Mouse (Mus musculus): ENCODE data around the gene Ripply1. TPM values are rescaled to one million over a fixed set of nuclear protein-coding genes. Genes with fewer than 3 reads are reported as not detected.

The Ripply1 gene
- total RNA-seq (2014; fragmentation: Nextera tagmentation) (not detected in 2 replicates), total RNA-seq (2017) (not detected in 2 replicates)

DNA sequence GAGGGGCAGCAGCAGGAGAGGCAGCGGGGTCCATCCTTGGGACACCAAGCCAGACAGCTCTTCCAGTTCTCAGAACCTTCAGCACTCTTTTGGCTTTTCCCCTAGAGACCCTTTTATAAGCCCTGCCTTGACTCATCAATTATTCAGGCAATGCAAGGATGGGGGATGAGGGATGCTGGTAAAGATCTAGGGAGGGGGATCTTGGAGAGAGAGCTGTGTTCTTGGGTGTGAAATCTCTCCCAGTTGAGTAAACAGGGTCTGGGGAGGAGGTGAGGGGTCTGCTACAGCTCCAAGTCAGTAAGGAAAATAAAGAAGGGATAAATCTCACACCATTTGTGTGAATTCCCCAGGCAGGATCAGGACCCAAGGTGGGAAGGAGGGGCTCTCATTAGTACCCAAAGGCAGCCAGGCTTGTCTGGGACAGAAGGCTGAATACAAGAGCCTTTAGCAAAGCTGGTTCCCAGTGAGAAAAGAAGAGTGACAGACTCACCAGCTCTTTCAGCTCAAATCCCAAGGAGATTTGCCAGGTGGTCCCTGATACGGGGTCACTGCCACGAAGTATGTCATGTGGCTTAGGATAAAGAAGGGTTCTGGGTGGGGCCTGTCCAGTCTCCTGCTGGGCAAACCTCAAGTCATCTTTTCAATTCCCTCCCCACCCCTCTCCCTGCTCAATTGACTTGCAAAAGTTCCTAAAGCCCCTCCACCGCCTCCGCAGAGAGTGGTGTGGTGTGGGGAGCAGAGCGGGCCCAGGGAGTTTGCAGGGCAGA, at the start of gene Ripply1:
Gene Ripply1 (minus strand): TSS at position 76 of the 767 bp plus-strand sequence.
- no peak for ATAC-seq (replicated peaks; ENCODE audit: poor library complexity, severe bottlenecking)

DNA sequence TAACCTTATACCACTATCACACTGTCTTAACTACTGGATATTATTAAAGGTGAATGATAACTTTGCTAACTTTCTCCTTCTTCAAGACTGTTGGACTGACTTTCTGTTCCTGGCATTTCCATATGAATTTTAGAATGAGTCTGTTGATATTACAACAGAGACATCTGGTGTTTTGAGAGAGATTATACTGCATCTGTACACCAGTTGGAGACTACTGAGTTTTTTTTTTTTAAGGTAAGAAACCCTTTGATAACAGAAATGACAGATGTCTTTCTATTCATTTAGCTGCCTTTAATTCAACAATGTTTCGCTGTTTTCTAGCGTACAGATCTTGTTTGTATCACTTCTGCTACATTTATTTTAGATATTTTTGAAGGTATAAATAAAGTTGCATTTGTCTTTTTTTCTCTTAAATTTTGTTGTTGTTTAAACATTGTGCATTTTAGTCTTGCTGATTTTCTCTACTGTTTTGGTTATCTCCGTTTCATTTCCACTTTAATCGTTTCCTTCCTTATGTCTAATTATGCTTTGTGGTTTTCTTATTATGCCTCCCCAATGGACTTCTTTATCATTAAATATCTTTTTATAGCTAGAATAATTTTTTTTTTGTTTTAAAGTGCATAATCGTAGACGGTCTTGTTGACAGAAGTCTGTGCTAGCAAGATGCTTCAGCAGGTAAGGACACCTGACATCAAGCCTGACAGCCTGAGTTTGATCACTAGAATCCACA, 46.4 kb upstream of the Ripply1 start:
- ATAC-seq (replicated peaks; ENCODE audit: poor library complexity, severe bottlenecking) = no peak

DNA sequence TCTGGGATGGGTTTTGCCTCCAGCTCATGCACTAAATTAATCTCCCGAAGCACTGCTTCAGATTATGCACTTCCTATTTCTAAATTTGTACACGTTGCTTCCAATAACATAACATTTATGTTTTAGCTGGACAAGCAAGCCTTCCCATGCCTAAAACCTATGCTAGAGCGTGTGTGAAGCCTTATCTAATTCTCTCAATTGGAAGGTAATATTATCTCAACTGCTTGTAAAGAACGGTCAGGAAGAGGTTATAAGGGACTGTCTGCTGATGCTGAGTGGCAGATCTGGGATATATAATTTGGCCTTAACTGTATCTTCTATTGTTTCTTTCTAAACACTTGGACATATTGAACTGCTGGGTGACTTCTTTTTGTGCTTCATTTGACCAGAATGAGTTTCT, 44.8 kb upstream of the Ripply1 start:
- ATAC-seq (replicated peaks; ENCODE audit: poor library complexity, severe bottlenecking) = no peak

DNA sequence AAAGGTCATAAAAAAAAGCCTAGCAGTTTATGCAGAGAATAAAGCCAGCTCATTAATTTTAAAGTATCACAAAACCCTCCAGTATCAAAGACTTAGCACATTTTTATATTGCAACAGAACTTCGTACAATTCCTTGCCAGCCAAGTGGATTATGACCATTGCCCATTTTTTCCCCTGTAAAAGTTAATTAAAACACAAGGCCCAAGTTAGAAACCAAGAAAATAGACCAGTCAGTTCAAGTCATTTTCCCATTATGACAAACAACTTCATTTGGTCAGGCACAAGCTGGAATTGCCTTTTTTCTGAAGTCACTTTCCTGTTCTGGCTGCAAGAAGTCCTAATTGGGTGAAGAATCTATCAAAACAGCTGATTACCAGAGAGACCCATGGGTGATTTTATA, 43.2 kb upstream of the Ripply1 start:
- no peak for ATAC-seq (replicated peaks; ENCODE audit: poor library complexity, severe bottlenecking)

DNA sequence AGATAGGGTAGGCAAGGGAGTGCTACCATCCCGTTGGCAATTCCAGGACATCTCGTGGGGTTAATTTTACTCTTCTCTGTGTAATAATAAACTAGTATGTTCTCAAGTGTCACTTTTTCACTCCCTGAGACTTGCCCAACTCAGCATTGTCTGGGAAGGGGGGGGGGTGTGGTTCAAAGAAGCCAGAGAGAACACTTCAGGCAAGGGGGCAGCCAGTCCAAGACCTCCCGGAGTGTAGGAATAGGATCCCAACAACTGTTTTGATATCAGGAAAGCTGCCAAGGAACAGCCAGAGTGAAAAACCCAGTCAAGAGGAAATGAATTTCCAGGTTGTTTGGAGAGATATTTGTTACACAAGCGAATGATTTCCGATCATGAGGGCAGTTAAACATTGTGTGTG, 33.0 kb upstream of the Ripply1 start:
- ATAC-seq (replicated peaks; ENCODE audit: poor library complexity, severe bottlenecking) = no peak

DNA sequence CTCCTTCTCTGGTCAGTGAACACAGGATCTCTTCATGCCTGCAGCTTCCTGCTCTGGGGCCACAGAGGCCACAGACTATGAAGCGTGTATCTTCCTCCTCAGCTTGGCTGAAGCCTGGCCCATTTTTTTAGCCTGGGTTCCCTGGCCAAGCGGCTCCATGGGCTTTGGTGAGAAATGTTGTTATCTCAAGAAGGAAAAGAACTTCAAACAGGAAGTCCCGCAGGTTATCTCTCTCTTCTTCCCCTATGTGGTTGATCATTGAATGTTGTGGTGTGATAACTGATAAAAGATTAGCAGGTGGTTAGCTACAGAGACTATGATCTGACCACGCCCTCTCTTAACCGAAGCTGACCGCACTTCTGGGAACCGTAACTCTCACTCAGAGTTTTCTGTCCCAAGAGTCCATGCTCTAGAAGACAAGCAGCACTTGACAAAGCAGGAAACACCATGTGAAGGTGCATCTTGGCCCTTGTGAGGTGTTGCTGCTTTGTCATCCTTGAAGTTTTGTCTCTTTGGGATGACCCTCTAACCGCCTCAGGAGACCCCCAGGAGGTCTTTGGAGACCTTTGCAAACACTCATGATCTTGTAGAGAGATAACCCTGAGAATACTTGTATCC, 32.0 kb upstream of the Ripply1 start:
- peak; percentile 74 for ATAC-seq (replicated peaks; ENCODE audit: poor library complexity, severe bottlenecking)

DNA sequence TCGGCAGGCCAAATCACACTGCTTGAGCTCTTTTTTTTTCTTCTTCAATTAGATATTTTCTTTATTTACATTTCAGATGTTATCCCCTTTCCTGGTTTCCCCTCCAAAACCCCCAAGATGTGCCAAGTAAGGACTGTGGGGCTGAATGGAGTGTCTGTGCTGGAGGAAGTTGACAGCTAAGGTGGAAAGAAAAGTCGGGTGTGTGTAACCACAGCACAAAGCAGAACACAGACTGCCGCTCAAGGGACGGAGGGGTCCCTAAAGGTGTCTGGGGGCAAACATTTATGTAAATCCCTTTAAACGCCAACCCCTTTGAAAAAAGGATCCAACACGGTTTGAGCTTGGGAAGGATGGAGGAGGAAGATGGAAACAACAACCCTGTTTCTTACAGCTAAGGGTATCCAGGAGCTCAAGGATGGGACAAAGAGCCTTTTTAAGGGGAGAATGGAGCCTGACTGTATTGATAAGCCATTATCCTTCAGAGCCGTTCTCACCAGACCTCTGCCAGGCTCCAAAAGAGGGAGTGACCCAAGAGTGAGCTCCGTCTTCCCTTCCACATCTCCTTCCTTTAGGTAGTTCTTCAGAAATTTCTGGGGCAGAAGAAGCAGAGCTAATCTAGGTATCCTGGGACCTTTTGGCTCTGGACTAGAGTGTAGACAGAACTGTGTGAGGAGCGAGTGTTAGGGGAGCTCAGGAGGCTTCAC, 31.3 kb upstream of the Ripply1 start:
- peak; percentile 42 for ATAC-seq (replicated peaks; ENCODE audit: poor library complexity, severe bottlenecking)

DNA sequence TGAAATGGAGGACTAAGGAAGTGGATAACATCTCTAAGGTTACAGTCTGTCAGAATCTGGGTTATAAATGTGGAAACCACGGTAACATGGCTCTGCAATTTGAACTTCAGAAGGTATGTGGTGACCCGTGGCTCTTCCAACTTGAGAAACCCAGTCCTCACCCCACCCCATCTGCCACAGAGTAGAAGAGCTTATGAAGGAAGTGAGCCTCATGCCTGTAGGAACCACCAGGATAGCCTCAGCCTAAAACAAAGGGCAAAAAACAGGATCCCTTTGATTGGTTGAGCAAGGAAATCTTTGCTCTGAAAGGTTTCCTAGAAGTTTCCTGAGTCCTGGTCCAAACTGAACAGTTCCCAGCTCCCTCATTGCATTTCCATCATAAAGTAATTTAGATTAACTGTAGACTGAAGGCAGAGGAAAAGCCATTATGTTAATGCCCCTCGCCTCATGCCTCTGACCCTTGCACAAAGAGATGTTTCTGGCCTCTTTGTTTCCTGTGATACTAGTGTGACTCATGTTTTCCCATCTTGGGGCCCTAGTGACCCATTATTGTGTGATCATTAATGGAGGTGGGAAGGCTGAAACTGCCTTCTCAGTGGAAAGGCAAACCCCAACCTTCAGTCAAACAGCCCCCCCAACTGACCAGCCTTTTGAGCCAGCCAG, 30.6 kb upstream of the Ripply1 start:
- ATAC-seq (replicated peaks; ENCODE audit: poor library complexity, severe bottlenecking) = peak; percentile 36; the same call in 1 of the 2 replicates

DNA sequence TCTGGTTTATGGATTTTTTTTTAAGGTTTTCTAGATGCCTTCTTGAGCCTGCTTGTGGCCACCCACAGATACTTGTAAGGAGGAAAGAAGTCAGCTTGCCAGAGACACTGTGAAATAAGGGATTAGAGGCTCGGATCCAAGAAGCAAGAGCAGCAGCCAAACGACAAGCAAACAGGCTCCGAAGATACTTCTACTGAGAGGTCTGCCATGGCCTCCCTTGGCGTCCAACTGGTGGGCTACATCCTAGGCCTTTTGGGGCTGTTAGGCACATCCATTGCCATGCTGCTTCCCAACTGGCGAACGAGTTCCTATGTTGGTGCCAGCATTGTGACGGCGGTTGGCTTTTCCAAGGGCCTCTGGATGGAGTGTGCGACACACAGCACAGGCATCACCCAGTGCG, 26.3 kb upstream of the Ripply1 start:
- ATAC-seq (replicated peaks; ENCODE audit: poor library complexity, severe bottlenecking) = no peak

DNA sequence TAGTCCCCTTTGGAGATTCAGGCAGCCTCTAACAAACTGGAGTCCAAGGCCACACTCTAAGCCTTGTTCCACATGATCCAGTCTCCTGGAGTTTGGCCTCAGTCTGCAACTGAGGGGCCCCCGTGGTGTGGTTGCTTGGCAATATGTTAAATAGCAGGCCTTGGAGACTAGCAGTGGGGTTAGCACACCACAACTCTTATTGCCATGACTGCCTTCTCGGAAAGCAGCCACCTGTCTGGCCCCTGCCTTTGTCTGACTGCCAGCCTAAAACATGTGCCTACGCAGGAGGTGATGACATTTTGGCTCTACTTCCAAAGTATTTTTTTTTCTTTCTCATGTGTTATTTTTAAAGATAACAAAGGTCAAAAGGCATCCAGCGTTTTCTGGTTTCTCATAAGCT, 25.9 kb upstream of the Ripply1 start:
- no peak for ATAC-seq (replicated peaks; ENCODE audit: poor library complexity, severe bottlenecking)

DNA sequence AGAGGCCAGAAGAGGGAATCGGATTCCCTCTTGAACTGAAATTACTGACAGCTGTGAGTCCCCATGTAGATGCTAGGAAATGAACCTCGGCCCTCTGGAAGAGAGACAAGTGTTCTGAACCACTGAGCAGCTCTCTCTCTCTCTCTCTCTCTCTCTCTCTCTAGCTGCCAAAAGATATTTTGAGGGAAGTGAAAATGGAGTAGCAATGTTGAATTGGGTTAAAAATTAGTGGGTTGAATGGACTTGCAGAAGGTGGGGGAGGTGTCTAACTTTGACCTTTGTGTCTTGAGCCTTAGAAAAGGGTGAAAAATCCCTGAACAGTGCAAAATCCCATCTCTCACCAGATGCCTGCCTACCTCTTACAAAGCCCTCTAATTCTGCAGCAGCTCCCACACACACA, 25.2 kb upstream of the Ripply1 start:
- peak; percentile 35; the same call in 1 of the 2 replicates for ATAC-seq (replicated peaks; ENCODE audit: poor library complexity, severe bottlenecking)

DNA sequence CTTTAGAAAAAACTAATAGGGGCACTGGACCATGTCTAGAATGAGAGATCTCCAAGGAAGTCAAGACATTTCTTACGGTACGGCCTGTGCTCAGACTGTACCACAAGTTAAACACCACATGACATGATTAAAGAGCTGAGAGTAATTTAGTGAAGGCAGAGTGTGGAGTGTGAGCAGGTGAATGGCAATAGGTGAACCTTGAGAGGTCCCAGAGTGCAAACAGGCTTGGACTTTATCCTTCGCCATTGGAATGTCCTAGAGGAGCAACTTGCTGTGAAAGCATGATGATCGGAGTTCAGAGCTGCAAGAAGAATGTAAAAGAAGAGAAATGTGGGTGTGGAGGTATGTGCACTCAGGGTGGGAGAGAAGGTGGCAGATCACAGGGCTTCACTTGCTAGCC, 23.8 kb upstream of the Ripply1 start:
- ATAC-seq (replicated peaks; ENCODE audit: poor library complexity, severe bottlenecking) = no peak

DNA sequence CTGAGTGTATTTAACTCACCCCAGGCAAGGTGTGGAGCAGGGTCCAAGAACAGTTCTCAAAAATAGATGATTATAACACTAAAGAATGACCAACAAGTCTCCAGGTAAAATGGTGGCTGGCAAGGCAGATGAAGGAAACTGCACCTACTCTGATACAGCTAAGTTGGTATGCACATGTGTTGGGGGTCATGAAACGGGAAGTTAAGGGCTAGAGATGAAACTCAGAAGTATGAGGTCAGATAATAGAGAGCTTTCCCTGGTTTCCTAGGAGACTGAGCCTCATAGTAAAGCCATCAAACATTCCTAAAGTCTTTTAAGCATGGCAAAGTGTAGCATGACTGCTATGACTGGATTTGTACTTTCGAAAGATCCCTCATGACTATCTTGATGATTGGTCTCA, 20.9 kb upstream of the Ripply1 start:
- no peak; the same call in 1 of the 2 replicates for ATAC-seq (replicated peaks; ENCODE audit: poor library complexity, severe bottlenecking)

DNA sequence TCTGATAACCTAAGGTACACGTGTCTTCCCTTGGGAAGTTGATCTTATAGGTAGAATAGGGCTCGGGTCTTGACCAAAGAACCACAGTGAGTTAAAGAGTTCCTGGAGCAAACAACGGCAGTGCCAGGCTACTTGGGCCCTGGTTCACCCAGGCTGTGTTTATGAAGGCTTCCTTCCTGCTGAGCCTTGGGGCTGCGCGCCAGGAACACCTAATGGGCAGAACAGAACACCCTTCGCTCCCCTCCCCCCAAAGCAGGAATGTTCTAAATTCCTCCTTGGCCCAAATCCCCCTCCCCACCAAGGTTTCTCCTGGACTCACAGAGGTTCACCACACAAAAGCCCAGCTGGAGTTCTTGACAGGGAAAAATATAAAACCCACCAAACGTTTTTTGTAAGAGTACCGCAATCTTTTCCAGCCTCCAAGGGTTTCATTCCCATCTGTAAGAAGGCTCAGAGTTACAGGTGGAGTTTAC, 18.3 kb upstream of the Ripply1 start, which contains the start of gene Cldn2:
Gene Cldn2 (plus strand): TSS at position 423 of the 473 bp plus-strand sequence.
- ATAC-seq (replicated peaks; ENCODE audit: poor library complexity, severe bottlenecking) = no peak

DNA sequence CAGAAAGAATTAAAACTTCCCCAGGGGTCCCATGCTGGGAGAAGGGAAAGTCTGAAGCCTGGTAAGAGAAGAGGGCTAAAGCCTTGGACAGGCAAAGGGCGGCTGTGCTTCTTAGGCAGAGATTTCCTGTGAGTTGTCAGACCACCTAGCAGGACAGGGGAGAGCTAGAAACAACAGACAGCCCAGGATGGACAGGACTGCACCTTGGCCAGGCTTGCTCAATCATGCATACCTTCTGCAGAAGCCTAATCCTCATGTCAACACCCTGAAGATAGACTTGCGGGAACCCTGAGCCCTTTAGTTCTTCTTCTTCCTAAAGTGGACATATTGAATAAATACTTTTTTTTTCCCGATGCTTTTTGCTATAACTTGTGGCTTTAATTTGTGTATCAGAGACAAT, 17.8 kb upstream of the Ripply1 start:
- no peak for ATAC-seq (replicated peaks; ENCODE audit: poor library complexity, severe bottlenecking)

DNA sequence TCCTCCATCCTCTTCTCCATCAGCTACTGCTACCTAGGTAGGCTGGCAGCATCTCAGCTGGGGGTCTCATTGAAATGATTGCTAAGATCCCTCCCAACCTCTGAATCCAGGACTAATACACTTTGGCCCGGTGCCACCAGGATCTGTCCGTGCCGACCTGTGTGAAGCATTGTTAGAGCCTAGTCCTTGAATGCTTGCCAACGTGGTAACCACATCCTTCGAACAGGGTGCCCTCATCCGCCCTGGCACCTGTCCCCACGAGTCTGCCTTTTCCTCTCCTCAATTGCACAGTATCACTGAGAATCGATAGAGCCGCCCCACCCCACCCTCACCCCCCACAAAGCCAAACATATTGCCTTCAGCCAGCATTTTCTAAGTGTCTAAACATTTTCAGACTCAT, 15.7 kb upstream of the Ripply1 start:
- ATAC-seq (replicated peaks; ENCODE audit: poor library complexity, severe bottlenecking) = no peak

DNA sequence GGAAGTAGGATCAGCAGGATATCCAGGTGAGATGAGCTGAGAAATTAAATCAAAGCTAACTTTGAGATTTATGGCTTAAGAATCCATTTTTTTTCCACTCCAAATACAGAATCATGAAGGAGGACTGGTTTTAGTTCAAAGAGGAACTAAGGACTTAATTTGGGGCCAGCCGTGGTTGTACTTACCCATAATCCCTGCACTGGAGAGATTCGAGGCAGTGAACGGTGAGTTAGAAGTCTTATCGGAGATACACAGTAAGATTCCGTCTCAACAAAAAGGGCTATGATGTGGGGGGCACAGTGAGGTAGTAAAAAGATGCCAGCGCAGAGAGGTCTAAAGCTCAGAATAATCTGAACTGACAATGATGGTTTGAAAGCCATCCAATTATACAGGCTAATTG, 13.9 kb upstream of the Ripply1 start:
- no peak; the same call in 1 of the 2 replicates for ATAC-seq (replicated peaks; ENCODE audit: poor library complexity, severe bottlenecking)

DNA sequence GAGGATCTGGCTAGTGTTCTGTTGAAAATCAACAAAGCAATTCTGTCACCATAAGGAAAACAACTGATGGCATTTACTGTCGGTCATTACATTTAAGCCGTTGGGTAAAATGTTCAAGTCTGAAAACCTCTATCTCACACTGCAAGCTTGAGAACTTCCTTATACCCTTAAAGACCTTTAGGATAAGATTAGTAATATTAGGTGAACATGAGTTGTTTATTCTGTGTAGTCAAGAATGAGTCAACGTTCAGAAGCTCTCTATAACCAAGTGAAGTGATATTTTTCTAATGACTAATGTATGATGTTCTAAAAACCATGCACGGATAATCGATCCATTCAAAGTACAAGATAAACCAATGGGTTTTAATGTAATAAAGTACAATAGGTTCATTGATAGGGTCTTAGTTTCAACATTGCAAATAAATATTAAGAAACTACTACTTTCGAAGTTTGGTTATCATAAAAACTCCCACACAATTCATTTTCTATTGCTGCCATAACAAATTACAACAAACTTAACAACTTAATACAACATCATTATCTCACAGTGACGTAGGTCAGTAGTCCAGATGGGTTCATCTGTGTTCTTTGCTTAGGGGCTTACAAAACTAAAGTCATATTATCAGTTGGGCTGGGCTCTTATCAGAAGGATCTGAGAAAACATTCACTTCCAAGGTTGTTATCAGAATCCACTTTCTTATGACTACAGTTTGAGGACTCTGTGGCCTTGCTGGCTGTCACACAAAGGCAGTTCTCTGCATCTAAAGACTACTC, 12.1 kb upstream of the Ripply1 start:
- ATAC-seq (replicated peaks; ENCODE audit: poor library complexity, severe bottlenecking) = no peak

DNA sequence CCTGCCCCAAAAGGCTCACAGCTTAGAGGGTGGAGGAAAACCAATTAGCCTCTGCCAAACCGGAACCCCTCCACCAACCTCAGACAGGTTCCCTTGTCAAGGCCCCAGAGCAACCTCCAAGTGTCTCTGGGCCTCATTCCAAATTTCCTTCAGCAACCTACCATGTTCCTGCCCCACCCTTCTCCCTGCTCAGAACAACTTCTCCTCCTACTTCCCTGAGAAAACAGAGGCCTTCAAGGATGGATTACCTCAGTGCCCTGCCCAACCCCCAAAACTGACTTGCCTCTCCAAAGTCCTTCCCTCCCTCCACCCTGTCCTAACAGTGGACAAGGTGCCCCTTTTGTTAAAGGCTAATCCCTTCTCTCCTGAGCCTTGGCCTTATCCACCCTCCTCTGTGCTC, 3.6 kb upstream of the Ripply1 start:
- ATAC-seq (replicated peaks; ENCODE audit: poor library complexity, severe bottlenecking) = no peak

All from granulocyte monocyte progenitor cell, adult 5-6 weeks (primary cell).